Mouse (Mus musculus) forebrain, embryonic 11.5 days (tissue): ENCODE measurements around the gene Jak1. TPM values are rescaled to one million over a fixed set of nuclear protein-coding genes. Genes with fewer than 3 reads are reported as not detected.

Source experiments
- ATAC-seq: fragments of 200-750 bp; cut with Nextera tagmentation; replicated peaks from 2 replicates; pipeline ENCODE4 v1.8.0; 2017; ENCODE audit warnings: moderate TSS enrichment; ENCODE audit not compliant: low FRiP score
- DNase-seq: peaks from one replicate; pipeline ENCODE4 v3.0.0-alpha.2; 2017; ENCODE audit warnings: low spot score
- H3K27ac ChIP-seq: fragments of 300-500 bp; sonication (generic); 2 replicates; pipeline ENCODE4 v1.5.1; 2014; ENCODE audit warnings: low read depth, low read length
- H3K27me3 ChIP-seq: fragments of 300-500 bp; sonication (generic); 2 replicates; pipeline ENCODE4 v1.6.1; 2014; ENCODE audit warnings: mild to moderate bottlenecking, low read length, mixed read lengths; ENCODE audit not compliant: control insufficient read depth, insufficient read depth
- H3K36me3 ChIP-seq: fragments of 300-500 bp; sonication (generic); 2 replicates; pipeline ENCODE4 v1.6.1; 2014; ENCODE audit warnings: mild to moderate bottlenecking, low read length, moderate library complexity, mixed read lengths; ENCODE audit not compliant: control insufficient read depth, insufficient read depth
- H3K4me1 ChIP-seq: fragments of 300-500 bp; sonication (generic); replicated peaks from 2 replicates; pipeline ENCODE4 v1.6.1; 2014; ENCODE audit warnings: low read length, mixed read lengths; ENCODE audit not compliant: control insufficient read depth, insufficient read depth
- H3K4me2 ChIP-seq: fragments of 300-500 bp; sonication (generic); 2 replicates; pipeline ENCODE4 v1.6.1; 2014; ENCODE audit warnings: low read depth, mild to moderate bottlenecking, low read length, moderate library complexity, mixed read lengths; ENCODE audit not compliant: severe bottlenecking
- H3K4me3 ChIP-seq: fragments of 300-500 bp; sonication (generic); 2 replicates; pipeline ENCODE4 v1.5.1; 2014; ENCODE audit warnings: low read depth, low read length
- H3K9ac ChIP-seq: fragments of 300-500 bp; sonication (generic); 2 replicates; pipeline ENCODE4 v1.6.1; 2014; ENCODE audit warnings: low read length
- H3K9me3 ChIP-seq: fragments of 300-500 bp; sonication (generic); 2 replicates; pipeline ENCODE4 v1.6.1; 2016; ENCODE audit warnings: low read length, mixed read lengths; ENCODE audit not compliant: control insufficient read depth
- WGBS: fragments of 180-500 bp; shearing (Covaris S2); extraction: QIAGEN DNeasy Blood & Tissue Kit; methylation state at CpG from one replicate; pipeline ENCODE4 v1.1.7; 2014; 5-methylcytosine and 5-hydroxymethylcytosine counted together
- polyA plus RNA-seq: library from polyadenylated mRNA; unstranded; fragments of >200 nt; fragmentation: Nextera tagmentation; extraction: Ambion mirVana; gene quantifications from 2 replicates; pipeline ENCODE4 v1.2.1, GENCODE M21; 2014

Jak1 gene
- polyA plus RNA-seq, 1 experiment from 2014 or later = 46.7 TPM

DNA sequence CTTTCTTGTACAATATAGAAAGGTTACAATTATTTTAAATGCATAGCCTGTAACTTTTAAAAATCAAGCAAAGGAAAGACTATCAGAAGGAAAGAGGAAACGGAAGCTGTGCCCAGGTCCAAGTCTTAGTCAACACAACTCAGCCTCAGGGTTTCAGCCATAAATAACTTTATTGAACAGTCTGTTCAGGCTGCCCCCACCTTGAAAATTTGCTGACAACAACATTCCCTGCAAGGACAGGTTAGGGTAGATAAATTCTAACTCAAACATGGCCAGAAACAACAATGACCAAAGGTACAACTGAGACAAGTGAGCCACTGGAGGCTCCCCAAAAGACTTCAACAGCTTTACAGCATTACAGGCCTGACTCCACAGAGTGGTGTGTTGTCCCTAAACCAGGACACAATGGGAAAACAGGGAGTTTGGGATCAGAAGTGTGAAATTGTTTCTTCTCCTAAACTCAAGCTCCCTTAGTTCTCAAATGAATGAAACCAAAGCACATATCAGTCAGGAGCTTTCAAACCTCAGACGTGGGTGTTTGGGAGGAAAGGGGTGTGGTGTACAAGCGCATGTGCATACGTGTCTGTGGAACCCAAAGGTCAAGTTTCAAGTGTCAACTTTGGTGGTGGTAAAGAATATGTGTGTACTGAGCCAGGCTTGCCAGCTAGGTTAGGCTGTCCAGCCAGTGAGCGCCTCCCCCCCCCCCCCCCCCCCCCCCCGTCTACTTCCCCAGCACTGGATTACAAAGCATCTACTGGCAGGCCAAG, 14.9 kb downstream of the Jak1 start:
- H3K27ac ChIP-seq = no peak overlapping the region
- WGBS = 91% methylated on average over 5 of the region's 6 CpGs
- no peaks in the 10 kb centered on the region for H3K4me1 ChIP-seq
- H3K9ac ChIP-seq = no peak overlapping the region
- H3K9me3 ChIP-seq = no peaks in the 10 kb centered on the region
- no peak overlapping the region for H3K4me3 ChIP-seq
- DNase-seq (no peak), ATAC-seq (no peak)
- H3K4me2 ChIP-seq = no peak overlapping the region
- H3K36me3 ChIP-seq = no peaks in the 10 kb centered on the region
- H3K27me3 ChIP-seq = no peaks in the 10 kb centered on the region

DNA sequence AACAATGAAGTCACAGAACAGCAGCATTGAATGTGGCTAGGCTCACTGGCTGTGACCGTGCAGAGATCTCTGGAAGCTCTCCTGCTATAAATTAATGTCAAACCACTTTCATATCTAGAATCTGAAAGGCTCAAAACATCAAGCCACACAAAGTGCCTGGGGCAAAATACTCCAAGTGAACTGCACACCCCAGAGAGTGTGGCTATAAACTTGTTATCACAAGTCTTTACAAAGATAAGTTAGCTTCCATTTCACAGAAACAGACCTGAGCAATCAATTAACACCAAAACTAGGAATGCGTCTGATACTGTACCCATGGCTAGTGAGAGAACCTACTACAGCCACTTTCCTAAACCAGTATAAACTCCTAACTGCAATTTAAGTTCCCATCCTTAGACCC, 17.7 kb downstream of the Jak1 start:
- Histone ChIP-seq H3K4me3 (no peak overlapping the region), H3K27me3 (no peaks in the 10 kb centered on the region), H3K27ac (no peak overlapping the region), H3K36me3 (no peaks in the 10 kb centered on the region), H3K4me1 (no peaks in the 10 kb centered on the region), H3K4me2 (no peak overlapping the region), H3K9me3 (no peaks in the 10 kb centered on the region), H3K9ac (no peak overlapping the region)
- WGBS = 81% methylated on average over 2 of the region's 2 CpGs
- ATAC-seq = no peak
- DNase-seq = no peak

DNA sequence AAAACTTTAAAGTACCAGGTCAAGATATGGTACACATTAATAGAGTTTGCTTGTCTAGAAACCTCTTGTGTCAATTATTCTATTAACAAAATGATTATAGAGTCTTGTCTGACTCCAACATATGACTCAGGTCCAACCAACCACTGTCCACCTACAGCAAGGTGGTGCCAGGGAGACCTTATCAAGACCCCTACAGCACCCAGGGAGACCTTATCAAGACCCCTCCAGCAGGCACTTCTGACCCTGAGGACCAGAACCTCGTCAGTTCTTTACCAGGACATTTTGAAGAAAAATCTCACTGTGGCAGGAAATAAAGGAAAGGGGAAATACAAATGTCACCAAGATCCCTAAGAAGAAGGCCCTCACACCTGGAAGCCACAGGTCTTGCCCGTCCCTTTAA, 18.5 kb downstream of the Jak1 start:
- H3K9me3 ChIP-seq = no peaks in the 10 kb centered on the region
- no peak overlapping the region for H3K4me3 ChIP-seq
- DNase-seq (no peak), ATAC-seq (no peak)
- no peaks in the 10 kb centered on the region for H3K36me3 ChIP-seq
- H3K9ac ChIP-seq = no peak overlapping the region
- H3K4me2 ChIP-seq = no peak overlapping the region
- no peak overlapping the region for H3K27ac ChIP-seq
- 87% methylated on average over 2 of the region's 2 CpGs for WGBS
- H3K4me1 ChIP-seq = no peaks in the 10 kb centered on the region
- H3K27me3 ChIP-seq = no peaks in the 10 kb centered on the region

DNA sequence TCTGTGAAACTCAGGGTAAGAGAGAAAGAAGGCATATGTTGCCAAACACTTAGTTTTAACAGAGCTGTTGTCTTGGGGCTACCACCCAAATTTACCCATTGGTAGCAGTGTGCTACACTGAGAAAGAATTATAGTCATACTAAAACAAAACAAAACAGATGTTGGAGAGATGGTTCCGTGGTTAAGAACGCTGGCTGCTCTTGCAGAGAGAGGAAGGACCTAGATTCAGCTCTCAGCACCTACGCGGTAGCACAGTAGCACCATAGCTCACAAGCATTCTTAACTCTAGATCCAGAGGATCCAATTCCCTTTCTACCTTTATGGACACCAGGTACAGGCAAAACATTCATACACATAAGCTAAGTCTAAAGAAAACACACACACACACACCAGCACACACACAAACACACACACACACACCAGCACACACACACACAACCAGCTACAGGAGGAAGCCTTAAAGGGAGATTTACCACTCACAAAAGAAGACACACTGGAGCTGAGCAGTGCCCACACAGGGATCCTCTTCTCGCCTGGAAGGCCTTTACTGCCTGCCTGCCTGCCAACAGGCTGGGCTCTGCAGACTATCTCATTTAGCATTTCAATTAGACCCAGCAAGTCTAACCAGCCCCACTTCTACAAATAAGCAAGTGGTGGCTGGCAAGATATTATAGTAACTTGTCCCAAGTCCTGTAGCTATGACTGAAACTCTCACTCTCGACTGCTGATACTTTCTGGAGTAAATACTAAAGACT, 20.6 kb downstream of the Jak1 start:
- WGBS = 74% methylated on average over 6 of the region's 6 CpGs

GRCm38 (mm10) chr4:101240875-101241173, 24.3 kb downstream of the Jak1 start:
- no peak for ATAC-seq
- no peaks in the 10 kb centered on the region for H3K9me3 ChIP-seq
- 84% methylated on average over 3 of the region's 3 CpGs for WGBS

More for the DNA sequence above, 20.6 kb downstream of the Jak1 start:
- ATAC-seq (no peak), DNase-seq (no peak)
- no peaks in the 10 kb centered on the region for H3K36me3 ChIP-seq
- H3K4me1 ChIP-seq = no peaks in the 10 kb centered on the region
- no peak overlapping the region for H3K4me3 ChIP-seq
- H3K9ac ChIP-seq = no peak overlapping the region
- H3K4me2 ChIP-seq = no peak overlapping the region
- H3K9me3 ChIP-seq = no peaks in the 10 kb centered on the region
- no peaks in the 10 kb centered on the region for H3K27me3 ChIP-seq
- no peak overlapping the region for H3K27ac ChIP-seq

GRCm38 (mm10) chr4:101240163-101240874, 24.8 kb downstream of the Jak1 start:
- Histone ChIP-seq H3K4me2 (no peak overlapping the region), H3K27me3 (no peaks in the 10 kb centered on the region), H3K4me3 (no peak overlapping the region), H3K4me1 (no peaks in the 10 kb centered on the region), H3K9me3 (no peaks in the 10 kb centered on the region), H3K9ac (no peak overlapping the region), H3K36me3 (no peaks in the 10 kb centered on the region), H3K27ac (no peak overlapping the region)
- ATAC-seq (0 out of 2 replicates have a peak, but pooled peaks have one; percentile 15), DNase-seq (no peak)
- WGBS = 87% methylated on average over 5 of the region's 5 CpGs

More at GRCm38 (mm10) chr4:101240875-101241173, 24.3 kb downstream of the Jak1 start:
- H3K4me2 ChIP-seq = no peak overlapping the region
- H3K36me3 ChIP-seq = no peaks in the 10 kb centered on the region
- H3K9ac ChIP-seq = no peak overlapping the region
- no peaks in the 10 kb centered on the region for H3K27me3 ChIP-seq
- no peak overlapping the region for H3K27ac ChIP-seq
- H3K4me1 ChIP-seq = no peaks in the 10 kb centered on the region
- H3K4me3 ChIP-seq = no peak overlapping the region
- no peak for DNase-seq

- 0 out of 2 replicates have a peak, but pooled peaks have one; percentile 12 for ATAC-seq
- Histone ChIP-seq H3K4me3 (no peak overlapping the region), H3K9ac (no peak overlapping the region), H3K27ac (no peak overlapping the region), H3K27me3 (no peaks in the 10 kb centered on the region), H3K9me3 (no peaks in the 10 kb centered on the region), H3K4me2 (no peak overlapping the region), H3K36me3 (no peaks in the 10 kb centered on the region), H3K4me1 (no peaks in the 10 kb centered on the region)
- DNase-seq = no peak
- 89% methylated on average over 3 of the region's 3 CpGs for WGBS
These were observed 25.5 kb downstream of the Jak1 start for GRCm38 (mm10) chr4:101239313-101240162.

- WGBS = 89% methylated on average over 4 of the region's 4 CpGs
- no peaks in the 10 kb centered on the region for H3K9me3 ChIP-seq
- no peaks in the 10 kb centered on the region for H3K36me3 ChIP-seq
- H3K4me2 ChIP-seq = no peak overlapping the region
- DNase-seq (no peak), ATAC-seq (no peak)
- H3K27ac ChIP-seq = no peak overlapping the region
- no peaks in the 10 kb centered on the region for H3K4me1 ChIP-seq
- no peak overlapping the region for H3K9ac ChIP-seq
- no peaks in the 10 kb centered on the region for H3K27me3 ChIP-seq
- H3K4me3 ChIP-seq = no peak overlapping the region
These were observed 26.5 kb downstream of the Jak1 start for GRCm38 (mm10) chr4:101238589-101238988.
